Mouse (Mus musculus): ENCODE measurements around the gene Calm1.
"Not testable (repeated sequence)": the region's sequence is repeated elsewhere in the genome, so short reads cannot be mapped to it uniquely, and the experiment has no call there.

The Calm1 gene

DNA sequence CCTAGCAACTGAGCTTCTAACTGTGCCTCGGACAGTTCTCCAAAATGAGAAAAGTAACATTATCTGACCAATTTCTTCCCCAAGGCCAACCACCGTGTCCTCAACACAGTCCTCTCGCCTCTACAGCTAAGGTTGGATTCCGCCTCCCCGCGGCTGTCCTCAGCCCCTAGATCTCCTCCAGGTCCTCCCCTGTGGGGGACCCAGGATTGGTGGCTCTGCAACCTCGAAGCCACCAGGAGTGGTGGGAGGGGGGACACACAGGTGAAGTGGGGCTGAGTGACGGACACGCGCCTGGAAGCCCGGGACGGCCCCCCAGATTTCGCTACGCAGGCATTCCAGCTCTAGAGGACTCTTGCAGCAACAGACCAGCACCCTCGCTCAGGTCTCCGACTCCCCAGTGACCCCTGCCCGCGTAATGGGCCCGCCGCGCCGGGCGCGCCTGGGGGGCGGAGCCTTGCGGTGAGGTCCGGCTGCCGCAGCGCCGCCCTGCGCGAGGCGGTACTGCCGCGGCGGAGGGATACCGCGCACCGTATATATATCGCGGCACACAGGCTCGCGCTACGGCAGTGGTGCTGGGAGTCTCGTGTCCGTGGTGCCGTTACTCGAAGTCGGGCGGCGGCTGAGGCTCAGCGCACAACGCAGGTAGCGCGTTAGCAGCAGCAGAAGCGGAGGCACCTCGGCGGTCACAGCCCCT lies at the start of gene Calm1:
Gene Calm1, plus strand, starts transcription at position 469 of the 694 bp plus-strand sequence.
- peak; percentile 95 for DNase-seq

DNA sequence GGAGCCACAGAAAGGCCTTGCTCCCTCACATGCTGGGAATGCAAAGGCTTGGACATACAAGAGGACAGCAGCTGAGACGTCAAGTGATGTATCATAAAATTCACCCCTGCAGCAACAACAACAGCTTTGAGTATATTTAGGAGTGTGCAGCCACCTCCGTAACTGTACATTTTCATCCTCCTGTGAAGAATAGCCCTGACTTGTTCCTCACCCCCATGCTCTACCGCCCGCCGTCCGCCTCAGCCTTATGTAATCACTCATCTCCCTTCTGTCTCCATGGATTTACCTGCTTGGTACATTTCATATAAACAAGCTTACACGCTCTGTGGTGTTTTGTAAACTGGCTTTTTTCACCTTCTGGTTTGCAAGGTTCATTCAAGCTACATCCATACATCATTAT lies 46.8 kb upstream of the Calm1 start:
- DNase-seq = no peak

DNA sequence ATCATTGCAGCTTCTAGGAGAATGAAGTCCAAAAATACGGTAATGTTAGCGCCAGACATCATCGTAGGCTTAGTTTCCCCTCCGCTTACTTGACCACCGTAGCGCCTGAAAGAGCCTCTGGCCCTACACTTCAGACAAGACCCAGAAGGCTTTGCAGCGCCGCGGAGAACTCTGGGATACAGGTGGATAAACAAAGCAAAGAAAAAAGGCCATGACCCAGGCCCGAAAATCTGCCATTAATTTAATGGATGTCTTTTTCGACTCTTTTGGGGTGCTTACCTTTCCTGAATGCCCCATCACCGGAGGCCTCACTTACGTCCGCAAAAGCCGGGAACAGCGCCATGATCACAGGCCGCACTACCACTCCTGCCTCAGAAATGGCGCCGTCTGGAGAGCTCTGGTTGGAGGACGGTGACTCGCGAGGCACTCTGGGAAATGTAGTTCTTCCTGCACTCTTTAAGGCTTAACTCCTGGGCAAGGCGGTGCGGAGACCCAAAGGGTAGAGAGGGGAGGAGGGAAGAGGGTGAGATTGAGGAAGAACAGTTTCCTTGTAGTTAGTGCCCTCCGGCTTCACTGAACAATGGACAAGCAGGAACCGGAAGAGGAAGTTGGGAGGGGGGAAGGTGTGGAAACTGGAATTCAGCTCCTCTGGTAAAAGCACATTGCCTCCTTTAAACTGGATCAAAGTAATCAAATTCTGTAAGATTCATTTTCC lies 39.8 kb upstream of the Calm1 start, which contains the start of gene Nrde2:
Gene Nrde2, minus strand, starts transcription at position 393 of the 715 bp plus-strand sequence.
- peak; percentile 90 for DNase-seq

DNA sequence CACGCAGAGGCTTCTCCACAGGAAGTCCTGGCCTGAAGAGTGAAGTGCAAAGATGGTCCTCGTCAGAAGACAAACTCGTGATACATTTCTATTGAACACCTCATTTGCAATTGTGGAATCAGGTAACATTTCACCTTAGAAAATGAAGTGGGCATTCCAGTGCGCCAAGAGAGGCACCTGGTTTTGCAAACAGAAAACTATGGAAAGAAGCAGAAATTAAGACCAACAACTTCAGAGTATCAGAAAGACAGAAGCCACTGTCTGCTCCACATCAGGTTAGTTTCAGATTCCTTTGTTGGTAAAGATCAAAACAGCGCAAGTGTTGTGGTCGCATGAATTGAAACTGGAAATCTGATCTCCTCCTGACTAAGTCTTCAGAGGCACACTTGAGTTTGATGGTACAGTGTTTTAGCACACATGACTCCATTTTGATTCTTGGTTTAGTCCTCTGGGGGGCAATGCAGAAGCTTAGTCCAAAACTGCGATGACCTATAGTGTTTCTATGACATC lies 34.2 kb upstream of the Calm1 start:
- no peak for DNase-seq

DNA sequence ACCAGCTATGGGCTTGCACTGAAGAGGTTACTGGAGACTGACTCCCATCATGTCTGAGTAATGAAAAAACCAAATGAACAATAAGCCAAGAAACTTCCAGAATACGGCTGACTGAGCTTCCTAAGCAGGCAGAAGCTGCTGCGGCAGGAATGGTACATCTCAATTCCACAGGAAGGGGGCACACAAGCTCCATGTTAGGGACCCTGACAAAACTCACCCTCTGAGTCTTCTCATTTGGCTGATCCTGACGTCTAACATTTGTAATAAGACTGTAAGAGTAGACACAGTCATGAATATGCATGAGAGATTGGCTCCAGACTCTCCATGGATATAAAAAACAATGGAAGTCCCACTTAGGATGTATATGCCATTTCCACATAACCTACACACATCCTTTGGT lies 33.1 kb upstream of the Calm1 start:
- DNase-seq = peak; percentile 43

DNA sequence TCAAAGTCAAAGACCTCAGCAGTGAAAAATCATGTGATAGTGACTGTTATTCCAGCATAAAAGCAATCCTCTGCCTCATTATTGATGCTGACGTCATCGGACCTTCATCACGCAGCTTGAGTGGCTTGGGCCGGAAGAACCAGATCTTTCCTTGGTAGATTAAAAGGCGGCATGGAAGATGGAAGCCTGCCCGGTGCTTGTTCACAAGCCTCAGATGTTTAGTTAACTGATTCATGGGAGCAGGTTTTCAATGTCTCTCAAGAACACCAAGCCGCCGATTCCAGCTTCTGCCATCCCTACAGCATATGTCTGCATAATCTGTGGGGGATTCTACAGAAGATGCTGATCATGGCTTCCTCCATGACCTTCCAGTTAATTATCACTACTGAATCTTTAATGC lies 32.3 kb upstream of the Calm1 start:
- no peak for DNase-seq

DNA sequence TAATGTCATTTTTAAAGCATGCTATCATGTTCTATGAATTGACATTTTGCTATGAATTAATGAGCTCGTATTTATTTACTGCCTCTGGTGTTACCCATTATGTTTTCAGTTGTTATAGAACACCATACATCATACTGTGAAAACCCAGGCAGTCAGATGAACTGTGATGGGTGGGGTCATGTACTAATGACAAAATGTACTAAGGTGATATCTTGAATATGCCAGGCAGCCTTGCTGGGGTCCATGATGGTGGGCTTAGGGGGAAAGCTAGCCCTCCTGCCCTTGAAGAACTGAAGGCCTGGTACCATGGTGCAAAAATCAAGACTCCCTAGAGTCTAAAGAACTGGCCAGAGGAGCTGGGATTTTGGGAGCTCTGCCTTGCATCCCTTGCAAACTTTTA lies 31.7 kb upstream of the Calm1 start:
- no peak for DNase-seq

DNA sequence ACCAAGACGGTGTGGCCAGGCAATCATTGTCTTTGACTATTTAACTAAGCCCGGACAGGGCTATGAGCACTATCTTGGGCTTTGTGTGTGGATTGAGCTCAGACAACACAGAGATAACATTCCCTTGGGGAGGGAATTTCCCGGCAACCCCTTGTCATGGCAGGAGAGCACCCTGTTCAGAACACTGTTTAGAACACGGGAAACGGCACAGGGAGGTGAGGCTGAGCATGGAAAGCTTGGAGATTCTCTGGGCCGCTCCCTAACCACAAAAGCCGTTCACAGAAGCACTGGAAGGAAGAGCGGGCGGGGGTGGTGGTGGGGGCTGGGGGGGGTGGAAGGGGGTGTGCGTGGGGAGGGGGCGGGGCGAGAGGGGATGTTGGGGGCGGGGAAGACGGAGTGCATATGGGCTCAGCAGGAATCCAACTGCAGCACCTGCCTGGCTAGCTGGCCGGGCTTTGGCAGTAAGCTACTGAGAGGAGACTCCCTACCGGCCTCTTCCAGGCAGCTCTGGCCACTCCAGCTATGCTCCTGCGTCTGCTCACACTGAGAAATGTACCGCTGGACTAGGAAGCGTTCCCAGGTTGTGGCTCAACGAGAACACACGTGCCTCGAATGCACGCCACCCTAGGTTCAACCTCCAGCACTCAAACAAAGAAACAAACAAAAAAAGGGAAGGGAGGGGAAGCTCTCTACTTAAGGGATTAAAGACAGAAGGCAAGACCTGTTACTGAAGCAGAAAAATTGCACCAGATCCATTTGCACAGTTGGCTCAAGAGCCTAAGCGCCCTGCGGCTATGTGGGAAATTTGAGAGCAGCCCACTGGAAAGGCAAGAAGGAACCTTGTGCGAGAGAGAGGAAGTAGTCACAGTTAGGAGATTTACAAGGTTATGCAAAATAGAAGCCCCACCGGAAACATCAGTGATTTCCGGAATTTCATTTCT lies 31.0 kb upstream of the Calm1 start:
- DNase-seq = peak; percentile 75

DNA sequence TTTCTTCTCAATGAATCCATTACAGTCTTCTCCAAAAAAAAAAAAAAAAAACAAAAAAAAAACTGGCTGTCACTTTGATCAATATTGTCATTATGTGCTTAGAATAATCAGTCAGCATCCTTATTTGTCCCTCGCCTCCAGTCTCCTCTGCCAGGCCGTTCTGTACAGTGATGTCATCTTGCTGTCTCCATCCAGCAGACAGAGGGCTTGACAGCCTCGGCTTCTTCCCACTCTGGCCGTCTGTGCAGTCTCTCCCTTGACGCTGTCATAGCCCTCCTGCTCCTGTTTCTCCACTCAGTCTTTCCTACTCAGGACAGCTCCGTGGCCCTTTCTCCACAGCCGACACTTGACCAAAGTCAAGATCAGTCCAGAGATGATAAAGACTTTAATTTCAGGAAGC lies 26.8 kb upstream of the Calm1 start:
- no peak for DNase-seq

DNA sequence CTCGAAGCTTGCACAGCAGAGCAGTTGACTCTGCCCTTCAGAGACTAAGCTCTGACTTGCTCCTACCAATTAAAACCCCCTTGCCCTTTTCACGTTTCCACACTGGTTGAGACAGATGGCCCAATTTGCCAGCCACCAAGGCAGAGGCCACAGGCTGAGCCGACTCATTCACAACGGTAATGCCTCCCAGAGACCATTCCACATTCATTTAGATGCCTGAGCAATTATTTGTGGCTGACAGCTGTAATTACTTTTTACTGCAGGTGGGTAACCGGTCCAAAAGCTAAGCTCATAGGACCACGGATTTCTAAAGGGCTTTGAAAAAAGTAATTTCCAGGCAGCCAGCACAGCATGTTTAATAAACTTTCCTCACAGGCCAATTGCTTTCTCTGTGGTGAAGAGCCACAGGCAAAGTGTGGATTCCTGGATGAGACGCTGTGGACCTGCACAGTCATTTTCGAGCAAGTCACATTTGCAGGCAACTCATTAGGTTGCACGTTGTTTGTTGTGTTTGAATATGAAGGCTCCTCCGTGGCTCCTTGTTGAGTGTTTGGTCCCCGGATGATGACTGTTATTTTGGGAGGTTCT lies 22.7 kb upstream of the Calm1 start:
- no peak for DNase-seq

DNA sequence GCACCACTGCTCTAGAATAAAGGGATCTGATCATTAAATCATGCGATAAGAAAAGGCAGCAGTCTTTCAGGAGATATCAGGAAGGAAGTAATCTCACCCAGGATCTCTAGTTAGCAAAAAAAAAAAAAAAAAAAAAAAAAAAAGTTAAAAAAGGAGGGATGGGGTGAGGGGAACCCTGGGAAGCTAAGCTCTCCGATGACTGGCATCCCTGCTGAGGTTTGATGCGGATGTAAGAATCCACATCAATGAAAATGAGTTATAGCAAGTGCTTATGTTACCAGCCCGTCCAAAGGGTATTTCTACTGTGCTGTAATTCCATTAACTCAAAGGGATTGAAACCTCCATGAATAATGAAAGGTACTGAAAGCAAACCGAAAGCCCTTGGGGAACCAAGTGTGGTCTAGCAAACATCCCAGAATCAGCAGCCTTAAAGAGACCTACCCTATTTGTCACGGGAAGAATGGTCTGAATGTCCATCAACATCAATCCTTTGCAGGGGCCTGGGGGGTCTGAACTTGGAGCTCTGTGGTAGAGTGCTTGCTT lies 20.3 kb upstream of the Calm1 start:
- no peak for DNase-seq

DNA sequence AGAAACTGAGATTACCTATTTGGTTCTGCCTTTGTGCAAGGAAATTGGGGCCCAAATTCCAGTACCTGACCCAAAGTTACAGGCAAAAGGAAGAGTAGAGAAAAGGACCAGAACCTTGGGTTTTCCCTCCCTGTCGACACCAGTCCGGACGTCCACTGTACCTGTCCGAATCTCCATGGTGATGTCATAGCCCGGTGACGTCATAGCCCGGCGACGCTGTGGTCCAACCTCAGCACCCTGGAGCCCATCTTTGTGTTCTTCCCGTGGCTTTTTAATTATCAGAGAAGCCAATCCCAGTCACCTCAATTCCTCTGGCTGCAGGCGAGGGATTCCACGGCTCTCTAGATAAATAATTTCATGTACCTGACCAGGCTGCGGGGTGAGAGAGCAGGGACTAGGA lies 18.4 kb upstream of the Calm1 start:
- no peak for DNase-seq

DNA sequence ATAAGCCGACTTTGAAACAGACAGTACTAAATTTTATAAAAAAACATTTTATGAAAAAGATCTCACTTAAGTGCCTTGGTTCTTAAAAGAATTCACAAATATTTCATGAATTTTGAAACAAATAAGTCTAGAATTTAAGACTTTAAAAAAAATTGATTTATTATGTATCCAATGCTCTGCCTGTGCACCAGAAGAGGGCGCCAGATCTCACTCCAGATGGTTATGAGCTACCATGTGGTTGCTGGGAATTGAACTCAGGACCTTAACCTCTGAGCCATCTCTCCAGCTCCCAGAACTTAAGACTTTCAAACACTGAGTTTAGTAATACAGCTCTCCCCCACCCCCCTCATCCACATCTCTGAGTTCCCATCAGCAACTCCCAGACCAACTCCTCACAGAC lies 16.6 kb upstream of the Calm1 start:
- no peak for DNase-seq

DNA sequence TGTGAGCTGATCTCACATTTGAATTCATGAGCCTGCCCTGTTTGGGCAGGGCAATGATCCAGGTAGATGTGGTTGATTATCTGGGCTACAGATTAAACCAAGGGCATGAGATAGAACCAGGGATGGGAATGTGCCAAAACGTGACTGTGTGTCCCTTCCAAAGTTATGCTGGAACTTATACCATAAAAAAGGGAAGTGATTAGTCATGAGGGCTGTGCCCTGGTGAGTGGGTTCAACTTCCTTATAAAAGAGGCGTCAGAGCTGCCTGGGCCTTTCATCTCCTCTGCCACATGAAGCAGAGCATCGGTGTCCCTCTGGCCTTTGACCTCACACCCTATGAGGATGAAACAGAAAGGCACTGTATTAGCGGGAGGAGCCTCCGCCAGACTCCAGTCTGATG lies 15.3 kb upstream of the Calm1 start:
- DNase-seq = no peak

DNA sequence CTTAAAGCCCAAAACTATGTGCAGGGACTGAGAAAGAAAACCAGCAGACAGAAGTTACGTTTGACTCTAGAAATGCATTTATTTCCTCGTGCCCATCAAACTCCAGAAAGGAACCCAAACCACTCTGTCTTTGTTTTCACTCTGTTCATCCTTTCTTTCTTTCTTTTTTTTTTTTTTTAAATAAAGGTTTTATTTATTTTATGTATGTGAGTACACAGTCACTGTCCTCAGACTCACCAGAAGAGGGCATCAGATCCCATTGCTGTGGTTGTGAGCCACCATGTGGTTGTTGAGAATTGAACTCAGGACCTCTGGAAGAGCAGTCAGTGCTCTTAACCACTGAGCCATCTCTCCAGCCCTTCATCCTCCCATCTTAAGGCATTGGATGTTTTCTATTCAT lies 14.3 kb upstream of the Calm1 start:
- DNase-seq = not testable (repeated sequence)

DNA sequence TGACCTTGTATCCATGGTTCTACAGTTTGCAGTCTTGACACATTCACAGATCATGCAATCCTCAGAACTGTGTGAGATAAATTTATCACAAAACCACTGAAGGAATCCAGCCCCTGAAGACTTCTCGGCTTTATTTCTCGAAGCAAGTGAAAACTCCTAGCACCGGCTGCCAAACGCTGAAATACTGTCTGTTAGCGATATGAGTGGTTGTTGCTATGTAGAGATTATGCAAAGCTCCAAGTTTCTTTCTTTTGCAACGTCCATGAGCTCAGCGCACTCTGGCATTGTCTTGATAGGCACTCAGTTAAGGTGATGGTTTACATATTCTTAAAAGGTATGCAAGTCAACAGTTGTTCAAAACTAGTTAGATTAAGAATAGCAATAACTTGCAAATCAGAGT lies 13.3 kb upstream of the Calm1 start:
- no peak for DNase-seq

DNA sequence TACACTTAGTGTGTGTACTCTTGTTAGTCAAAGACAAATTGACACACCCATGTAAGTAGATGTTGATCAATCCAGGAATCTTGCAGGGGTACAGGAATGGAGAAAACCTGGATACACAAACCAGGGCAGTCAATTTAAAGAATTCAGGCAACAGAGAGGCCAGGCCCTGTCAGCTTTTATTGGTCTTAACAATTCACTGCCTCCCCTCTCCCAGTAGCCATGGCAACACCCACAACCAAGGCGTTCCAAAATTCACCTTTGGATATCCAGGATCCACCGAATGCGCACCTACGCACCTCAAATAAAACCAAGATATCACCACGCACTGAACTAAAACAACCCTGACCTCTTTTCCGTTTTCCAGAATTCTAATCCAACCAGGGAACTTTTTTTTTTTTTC lies 12.9 kb upstream of the Calm1 start:
- peak; percentile 57 for DNase-seq

DNA sequence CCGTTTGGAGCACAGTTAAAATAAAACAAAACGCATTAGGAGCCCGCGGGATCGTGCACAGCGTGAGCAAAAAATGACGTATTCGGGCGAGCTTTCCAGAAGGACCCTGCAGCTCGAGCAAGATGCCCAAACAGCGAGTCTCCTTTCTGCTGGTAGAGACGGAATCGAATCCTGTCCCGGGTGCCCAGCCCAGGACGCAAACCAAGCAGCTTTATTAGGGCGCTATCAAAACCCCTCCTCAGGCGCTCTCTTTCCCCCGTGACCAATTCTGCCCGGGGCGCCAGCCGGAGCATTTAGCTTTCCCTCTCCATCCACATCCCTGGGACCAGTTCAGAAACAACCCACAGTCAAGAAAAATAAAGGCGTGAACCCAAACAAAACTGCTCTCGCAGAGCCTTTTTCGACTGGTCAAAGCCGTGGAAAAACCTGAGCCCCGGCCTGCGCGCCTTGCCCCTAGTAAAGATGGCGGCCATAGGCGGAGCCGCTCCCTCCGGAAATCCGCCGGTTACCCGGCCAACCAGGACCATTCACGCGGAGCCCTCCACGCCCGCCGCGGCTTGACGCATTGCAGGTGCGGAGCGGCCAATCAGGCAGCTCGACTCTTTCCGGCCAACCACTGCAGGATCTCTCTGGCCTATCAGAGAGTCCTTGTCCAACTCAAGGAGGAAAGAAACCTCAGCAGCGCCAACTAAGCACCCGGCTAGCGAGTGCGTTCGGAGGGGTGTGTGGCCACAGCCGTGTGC lies 12.1 kb upstream of the Calm1 start:
- DNase-seq = peak; percentile 100

DNA sequence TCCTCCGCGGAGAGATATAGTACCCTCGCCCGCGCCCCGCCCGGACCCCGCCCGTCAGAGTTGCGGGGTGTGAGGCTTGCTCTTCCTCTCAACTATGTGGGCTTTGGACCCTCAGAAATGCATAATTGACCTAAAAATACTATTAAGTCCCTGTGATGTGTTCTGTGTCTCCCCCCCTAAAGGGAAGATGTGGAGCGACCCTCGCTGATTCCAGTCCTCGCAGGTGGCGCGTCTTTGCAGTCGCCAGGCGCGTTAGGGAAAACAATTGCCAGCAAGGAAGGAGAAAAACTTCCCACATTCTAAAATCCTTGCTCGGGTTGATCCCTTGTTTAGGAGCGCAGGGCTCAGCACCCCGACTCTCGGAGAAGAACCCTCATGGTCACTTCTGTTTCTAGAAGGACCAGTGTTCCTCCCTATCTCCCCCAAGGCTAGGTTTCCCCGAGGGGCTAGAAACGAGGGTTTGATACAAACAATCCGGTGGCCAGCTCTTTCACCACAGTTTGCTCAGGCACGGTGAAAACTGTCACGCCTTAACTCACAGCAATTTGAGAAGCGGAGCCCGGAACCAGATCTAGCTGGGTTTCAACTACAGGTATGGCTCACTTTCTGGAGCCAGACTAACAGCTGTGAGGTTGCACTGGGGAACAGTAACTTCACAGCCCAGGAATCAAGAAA lies 11.3 kb upstream of the Calm1 start:
- peak; percentile 58 for DNase-seq

DNA sequence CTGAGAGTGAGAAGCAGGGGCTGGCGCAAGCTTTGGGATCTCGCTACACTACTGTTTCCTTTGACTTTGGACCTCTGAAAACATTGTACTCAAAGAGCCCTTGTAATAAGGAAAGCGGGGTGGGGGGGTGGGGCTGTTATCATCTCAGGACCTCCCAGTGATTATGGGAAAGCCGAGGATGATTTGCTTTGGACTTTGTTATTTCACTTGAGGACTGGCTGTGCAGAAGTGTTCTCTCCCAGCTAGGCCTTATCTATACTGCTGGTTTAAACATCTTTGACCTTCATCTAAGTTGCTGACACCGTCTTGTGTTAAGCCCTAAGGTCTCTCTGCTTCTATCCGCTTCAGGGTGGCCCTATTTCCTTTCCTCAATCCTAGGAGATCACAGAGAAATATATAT lies 8.4 kb upstream of the Calm1 start:
- no peak for DNase-seq

DNA sequence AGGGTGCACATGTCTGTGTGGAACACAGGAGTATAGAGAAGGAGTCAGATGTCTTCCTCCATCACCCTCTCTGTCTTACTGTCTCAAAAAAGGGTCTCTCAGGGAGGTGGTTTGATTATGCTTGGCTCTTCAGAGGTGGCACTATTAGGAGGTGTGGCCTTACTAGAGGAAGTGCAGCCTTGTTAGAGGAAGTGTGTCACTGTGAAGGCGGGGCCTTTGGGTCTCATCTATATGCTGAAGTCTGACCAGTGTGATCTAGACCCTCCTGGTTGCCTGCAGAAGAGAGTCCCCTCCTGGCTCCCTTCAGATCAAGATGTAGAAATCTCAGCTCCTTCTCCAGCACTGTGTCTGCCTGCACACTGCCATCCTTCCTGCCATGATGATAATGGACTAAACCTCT lies 5.1 kb upstream of the Calm1 start:
- no peak for DNase-seq

Data from cerebellum, adult 8-10 months (tissue).